Mouse (Mus musculus): ENCODE data around the gene Bax.

- TF ChIP-seq CHD1 (IDR thresholded peaks at IDR 0.05; ENCODE audit: low read depth, low read length) (no peak), POLR2A (IDR thresholded peaks at IDR 0.05; ENCODE audit: low read depth, low read length) (no peak), CTCF (conservative IDR thresholded peaks at IDR 0.05 in 1 of 2, IDR thresholded peaks at IDR 0.05 in 1 of 2; ENCODE audit: low read depth in 2 of 2, low read length in 2 of 2) (no peak), EP300 (IDR thresholded peaks at IDR 0.05; ENCODE audit: low read length) (no peak), MAFK (IDR thresholded peaks at IDR 0.05; ENCODE audit: insufficient replicate concordance, low read length) (no peak), ZC3H11A (IDR thresholded peaks at IDR 0.05; ENCODE audit: low read depth, low read length) (no peak), JUND (conservative IDR thresholded peaks at IDR 0.05; ENCODE audit: low read depth, low read length) (no peak), USF1 (IDR thresholded peaks at IDR 0.05; ENCODE audit: low read depth, low read length) (no peak), E2F4 (IDR thresholded peaks at IDR 0.05; ENCODE audit: insufficient replicate concordance, low read depth, low read length) (no peak), ZMIZ1 (IDR thresholded peaks at IDR 0.05; ENCODE audit: low read depth, low read length) (no peak), SIN3A (IDR thresholded peaks at IDR 0.05; ENCODE audit: low read length) (no peak), IRF4 (IDR thresholded peaks at IDR 0.05; ENCODE audit: low read depth, low read length) (no peak), MAX (IDR thresholded peaks at IDR 0.05; ENCODE audit: low read length) (no peak), MEF2A (IDR thresholded peaks at IDR 0.05; ENCODE audit: borderline replicate concordance, low read depth, low read length) (no peak)
These were observed 31.7 kb downstream of the Bax start for GRCm38 (mm10) chr7:45435038-45435437.
